Mouse (Mus musculus) left cerebral cortex, postnatal 4 days (tissue): Measurements from ENCODE around the gene Bglap3. TPM values are rescaled to one million over a fixed set of nuclear protein-coding genes. Genes with fewer than 3 reads are reported as not detected.
"Not testable (repeated sequence)": the region's sequence is repeated elsewhere in the genome, so short reads cannot be mapped to it uniquely, and the experiment has no call there.

Experiments
- DNase-seq: peaks from one replicate; pipeline ENCODE4 v3.0.0-alpha.2; 2022
- intact Hi-C: fragments of 180-260 bp; cut with DNase I; formaldehyde crosslinking; loops from one replicate; pipeline ENCODE4 v1.15.1; 2025
- total RNA-seq, 2 experiments: library from RNA; stranded (reverse); gene quantifications; 2 replicates each; pipeline ENCODE4 v1.2.3; 2021

The Bglap3 gene
- total RNA-seq, 2 experiments from 2014 or later = 0.36 TPM; not detected in 1

DNA sequence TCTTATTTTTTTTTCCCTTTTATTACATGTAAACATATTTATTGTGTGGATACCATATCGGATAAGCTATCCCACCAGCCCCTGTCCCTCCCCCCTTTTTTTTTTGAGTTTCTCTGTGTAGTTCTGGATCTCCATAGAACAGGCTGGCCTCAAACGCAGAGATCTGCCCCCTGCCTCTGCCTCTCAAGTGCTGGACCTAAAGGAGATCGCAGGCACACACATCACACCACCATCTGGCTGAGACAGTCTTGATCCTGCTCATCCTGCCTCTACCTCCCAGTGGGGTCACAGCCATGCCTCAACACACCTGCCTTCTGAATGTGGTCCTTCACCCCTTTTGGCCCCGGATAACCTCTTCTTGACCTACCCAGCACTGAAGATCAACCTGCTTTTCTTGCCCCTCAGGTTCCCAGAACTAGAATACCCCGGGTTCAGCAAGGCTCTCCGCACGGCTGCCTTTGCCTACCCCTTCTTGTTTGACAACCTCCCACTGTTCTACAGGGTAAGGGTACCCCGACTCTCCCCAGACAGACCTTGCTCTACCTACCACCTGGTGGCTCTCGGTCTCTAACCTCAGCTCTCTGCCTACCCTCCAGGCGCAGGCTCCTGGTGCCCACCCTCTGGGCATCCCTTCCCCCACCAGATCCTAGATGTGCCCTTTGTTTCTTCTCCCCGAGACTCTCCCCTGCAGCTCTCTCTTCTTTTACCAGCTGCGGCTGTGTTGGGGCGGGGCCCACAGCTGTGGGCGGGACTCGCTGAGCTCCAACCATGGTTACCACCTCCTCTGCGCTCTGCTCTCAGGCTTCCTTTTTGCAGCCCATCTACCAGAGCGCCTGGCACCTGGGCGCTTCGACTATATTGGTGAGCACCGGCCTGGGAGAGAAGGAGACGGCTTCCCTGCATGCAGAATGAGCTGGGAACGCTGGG is 9.1 kb upstream of the Bglap3 start:
- DNase-seq, intact Hi-C loops: not testable (repeated sequence)

DNA sequence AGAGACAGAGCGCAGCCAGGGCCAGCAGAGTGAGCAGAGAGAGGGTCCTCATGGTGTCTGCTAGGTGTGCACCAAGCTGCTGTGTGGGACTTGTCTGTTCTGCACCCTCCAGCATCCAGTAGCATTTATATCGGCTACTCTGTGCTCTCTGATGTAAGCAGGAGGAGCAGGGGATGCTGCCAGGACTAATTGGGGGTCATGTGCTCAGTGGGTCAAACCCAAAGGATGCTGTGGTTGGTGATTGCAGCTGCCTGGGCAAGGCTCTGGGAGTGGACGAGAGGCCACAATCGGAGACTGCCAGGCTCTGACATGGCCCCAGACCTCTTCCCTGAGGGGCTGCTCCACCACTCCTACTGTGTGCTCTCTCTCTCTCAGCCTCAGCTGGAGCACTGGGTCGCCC is 6.1 kb upstream of the Bglap3 start, which contains the start of gene Bglap2:
Gene Bglap2, minus strand, starts transcription at position 101 of the 400 bp plus-strand sequence.
- DNase-seq, intact Hi-C loops: not testable (repeated sequence)

DNA sequence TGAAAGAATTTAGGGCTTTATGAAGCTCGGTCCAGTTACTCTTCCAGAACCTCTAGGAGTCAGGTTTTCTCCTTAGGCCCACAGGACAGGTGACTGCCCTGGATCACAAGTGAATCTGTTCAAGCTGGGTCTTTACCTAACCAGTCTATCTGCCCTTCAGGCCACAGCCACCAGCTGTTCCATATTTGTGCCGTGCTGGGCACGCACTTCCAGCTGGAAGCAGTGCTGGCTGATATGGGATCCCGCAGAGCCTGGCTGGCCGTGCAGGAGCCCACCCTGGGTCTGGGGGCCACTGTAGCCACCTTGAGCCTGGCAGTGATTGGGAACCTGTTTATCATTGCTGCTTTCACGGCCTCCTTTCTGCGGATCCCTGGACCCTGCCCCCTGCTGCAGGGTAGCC is 4.1 kb upstream of the Bglap3 start:
- DNase-seq, intact Hi-C loops: not testable (repeated sequence)

DNA sequence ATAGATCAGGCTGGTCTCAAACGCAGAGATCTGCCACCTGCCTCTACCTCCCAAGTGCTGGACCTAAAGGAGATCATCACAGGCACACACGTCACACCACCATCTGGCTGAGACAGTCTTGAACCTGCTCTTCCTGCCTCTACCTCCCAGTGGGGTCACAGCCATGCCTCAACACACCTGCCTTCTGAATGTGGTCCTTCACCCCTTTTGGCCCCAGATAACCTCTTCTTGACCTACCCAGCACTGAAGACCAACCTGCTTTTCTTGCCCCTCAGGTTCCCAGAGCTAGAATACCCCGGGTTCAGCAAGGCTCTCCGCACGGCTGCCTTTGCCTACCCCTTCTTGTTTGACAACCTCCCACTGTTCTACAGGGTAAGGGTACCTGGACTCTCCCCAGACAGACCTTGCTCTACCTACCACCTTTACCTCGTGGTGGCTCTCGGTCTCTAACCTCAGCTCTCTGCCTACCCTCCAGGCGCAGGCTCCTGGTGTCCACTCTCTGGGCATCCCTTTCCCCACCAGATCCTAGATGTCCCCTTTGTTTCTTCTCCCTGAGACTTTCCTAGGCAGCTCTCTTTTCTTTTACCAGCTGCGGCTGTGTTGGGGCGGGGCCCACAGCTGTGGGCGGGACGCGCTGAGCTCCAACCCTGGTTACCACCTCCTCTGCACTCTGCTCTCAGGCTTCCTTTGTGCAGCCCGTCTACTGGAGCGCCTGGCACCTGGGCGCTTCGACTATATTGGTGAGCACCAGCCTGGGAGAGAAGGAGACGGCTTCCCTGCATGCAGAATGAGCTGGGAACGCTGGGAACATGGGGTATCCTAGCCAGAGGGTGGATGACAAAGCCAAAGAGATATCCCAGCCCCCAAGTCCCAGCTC is 3.4 kb upstream of the Bglap3 start:
- intact Hi-C loops, DNase-seq: not testable (repeated sequence)

DNA sequence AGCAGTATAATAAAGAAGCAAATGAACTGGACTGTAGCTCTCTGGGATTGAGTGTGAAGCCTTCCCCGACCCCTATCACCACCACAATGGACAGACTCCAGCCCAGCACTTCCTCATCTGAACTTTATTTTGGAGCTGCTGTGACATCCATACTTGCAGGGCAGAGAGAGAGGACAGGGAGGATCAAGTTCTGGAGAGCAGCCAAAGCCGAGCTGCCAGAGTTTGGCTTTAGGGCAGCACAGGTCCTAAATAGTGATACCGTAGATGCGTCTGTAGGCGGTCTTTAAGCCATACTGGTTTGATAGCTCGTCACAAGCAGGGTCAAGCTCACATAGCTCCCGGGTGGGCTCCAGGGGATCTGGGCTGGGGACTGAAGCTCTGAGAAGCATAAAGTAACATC is 4.0 kb downstream of the Bglap3 start:
- intact Hi-C loops, DNase-seq: not testable (repeated sequence)

DNA sequence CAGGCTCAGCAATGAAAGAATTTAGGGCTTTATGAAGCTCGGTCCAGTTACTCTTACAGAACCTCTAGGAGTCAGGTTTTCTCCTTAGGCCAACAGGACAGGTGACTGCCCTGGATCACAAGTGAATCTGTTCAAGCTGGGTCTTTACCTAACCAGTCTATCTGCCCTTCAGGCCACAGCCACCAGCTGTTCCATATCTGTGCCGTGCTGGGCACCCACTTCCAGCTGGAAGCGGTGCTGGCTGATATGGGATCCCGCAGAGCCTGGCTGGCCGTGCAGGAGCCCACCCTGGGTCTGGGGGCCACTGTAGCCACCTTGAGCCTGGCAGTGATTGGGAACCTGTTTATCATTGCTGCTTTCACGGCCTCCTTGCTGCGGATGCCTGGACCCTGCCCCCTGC is 5.0 kb downstream of the Bglap3 start:
- DNase-seq, intact Hi-C loops: not testable (repeated sequence)

DNA sequence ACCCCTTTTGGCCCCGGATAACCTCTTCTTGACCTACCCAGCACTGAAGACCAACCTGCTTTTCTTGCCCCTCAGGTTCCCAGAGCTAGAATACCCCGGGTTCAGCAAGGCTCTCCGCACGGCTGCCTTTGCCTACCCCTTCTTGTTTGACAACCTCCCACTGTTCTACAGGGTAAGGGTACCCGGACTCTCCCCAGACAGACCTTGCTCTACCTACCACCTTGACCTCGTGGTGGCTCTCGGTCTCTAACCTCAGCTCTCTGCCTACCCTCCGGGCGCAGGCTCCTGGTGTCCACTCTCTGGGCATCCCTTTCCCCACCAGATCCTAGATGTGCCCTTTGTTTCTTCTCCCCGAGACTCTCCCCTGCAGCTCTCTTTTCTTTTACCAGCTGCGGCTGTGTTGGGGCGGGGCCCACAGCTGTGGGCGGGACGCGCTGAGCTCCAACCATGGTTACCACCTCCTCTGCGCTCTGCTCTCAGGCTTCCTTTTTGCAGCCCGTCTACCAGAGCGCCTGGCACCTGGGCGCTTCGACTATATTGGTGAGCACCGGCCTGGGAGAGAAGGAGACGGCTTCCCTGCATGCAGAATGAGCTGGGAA is 5.6 kb downstream of the Bglap3 start:
- DNase-seq, intact Hi-C loops: not testable (repeated sequence)

DNA sequence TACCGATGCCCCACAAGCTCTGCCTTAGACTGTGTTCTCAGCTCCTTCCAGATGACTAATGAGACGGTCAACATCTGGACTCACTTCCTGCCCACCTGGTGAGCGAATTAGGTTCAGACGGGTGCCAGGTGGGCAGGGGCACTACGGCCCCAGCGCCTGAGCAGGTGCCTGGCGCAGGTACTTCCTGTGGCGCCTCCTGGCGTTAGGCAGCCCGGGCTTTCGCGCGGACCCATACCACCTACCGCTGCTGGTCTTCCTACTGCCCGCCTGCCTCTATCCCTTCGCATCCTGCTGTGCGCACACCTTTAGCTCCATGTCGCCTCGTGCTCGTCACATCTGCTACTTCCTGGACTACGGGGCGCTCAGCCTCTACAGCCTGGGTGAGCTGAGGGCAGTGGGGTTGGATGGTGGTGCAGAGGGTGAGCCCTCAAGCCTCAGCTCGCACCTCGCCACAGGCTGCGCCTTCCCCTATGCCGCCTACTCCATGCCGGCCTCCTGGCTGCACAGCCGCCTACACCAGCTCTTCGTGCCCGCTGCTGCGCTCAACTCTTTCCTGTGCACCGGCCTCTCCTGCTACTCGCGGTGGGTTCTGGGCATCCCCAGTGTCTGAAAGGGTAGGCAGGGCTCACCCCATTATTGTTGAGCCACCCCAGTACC is 6.7 kb downstream of the Bglap3 start:
- intact Hi-C loops = no loop called here
- DNase-seq = no peak

DNA sequence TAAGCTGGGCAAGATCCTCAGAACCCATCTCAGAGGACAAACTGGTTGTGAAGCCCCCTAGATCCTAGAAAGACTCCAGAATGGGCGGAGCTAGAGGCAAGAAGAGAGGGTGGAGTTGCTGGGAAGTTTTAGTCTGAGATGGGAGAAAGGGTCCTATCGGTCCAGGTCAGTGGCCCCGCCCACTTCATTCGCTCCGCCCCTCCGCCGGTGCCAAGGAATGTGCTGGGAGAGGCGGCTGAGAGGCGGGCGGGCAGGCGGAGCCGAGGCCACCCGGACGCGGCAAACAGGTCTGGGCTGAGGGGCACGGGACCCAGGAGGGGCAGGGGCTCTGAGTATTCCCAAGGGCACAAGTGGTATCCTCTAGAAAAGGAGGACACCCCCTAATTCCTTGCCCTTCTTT is 8.2 kb downstream of the Bglap3 start, which contains the start of gene Paqr6:
Gene Paqr6, plus strand, starts transcription at position 248 of the 400 bp plus-strand sequence.
- intact Hi-C loops = no loop called here

DNA sequence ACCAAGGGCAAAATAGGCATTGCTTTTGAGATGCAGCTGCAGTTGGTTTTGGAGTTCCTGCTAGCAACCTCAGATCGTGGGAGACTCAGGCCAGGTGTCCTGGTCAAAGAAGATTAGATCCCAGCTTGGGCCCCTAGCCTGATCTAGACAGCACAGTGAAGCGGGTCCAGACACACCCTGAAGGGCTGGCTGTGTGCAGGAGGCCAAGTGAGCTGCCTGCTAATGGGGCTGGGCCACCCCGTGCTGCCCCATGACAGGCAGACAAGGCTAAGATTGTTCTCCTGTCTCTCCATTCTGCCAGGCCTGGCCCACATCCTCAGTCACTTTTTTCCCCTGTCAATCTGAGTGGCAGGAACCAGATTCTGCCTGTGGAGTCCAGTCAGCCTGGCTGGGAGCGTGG is 8.8 kb downstream of the Bglap3 start:
- intact Hi-C loops = no loop called here
- peak; percentile 39 for DNase-seq

More for the DNA sequence above, 8.2 kb downstream of the Bglap3 start, which contains the start of gene Paqr6:
- DNase-seq = peak; percentile 68

DNA sequence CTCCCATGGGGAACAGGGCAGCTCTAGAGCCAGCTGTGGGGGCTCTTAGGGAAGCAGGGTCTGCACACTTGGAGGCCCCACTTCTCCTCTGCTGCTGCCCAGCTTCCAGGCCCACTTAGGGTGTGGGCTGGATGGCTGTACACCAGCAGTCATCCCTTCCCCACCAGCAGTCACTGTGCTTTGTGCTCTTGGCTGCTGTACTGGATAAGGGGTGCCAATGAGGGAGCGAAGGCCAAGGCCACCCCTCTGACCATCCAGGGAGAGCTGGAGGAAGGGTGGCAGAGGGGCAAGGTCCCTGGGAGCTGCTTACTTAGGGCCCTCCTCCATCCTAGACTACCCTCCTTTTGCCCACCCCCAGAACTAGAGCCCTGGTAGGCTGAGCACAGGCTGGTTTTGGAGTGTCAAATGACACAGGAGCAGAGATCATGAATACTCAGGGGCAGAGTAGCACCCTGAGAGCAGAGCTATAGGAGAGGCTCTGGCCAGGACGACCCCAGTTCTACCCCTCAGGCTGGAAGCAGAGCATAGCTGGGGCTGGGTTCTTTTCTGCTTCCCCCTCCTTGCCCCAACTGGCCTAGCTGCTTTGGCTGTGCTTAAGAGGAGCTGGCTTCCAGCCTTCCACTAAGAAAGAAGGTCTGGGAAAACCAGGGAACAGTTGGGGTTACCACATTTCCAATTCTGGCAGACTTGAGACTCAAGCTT is 10.8 kb downstream of the Bglap3 start:
- intact Hi-C loops = no loop called here
- DNase-seq = no peak

DNA sequence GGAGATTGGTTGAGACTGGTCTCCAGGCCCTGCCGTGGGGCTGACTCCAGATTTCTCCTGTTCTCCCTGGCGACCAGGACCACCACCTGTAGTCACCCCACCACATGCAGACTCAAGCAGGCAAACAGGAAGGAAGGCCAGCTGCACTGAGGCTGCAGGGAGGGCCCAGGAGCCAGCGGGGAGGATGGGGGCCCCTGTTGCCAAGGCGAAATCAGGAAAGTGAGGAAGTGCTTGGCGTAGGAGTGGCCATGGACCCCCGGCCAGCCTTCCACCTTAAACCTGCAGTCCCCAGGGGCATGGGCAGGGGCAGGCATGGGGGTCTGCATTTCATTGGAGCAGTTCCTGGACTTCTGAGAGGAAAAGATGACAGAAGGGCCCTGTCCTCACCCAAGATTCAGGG is 11.4 kb downstream of the Bglap3 start:
- DNase-seq = no peak
- intact Hi-C loops = no loop called here

DNA sequence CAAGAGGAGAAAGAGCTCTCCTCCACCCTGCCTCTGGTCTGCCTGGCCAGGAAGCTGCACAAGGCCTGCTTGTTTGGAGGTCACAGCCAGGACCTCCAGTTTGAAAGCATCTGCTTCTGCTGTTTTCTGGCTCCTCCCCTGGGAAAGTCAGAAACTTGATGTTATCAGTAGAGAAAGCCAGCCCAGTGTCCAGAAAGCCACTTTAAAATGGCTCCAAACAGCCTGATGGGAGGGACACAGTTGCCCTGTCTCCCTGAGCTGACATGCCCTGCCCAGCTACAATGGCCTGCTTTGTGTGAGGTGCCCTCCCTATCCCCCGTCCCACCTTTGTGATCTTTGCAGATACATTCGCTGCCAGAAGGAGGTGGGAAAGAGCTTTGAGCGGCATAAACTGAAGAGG is 12.6 kb downstream of the Bglap3 start:
- DNase-seq = no peak
- intact Hi-C loops = no loop called here

DNA sequence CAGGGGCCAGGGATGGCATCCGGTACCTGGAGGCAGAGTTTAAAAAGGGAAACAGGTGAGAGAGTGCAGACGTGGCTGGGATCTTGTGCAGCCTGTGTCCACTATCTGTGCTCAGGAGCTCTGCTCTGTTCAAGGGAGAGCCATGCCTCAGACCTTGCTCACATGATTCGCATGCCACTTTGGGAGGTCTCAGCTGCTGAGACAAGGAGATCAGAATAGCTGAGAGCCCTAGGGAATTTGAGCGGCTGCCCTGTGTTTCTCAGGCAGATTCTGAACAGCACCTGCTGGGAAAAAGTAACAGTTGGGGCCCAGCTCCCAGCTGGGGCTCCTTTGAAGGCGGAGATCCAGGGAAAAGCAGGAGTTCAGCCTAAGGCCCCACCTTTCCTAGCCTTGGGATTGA is 13.0 kb downstream of the Bglap3 start:
- intact Hi-C loops = no loop called here
- DNase-seq = no peak

DNA sequence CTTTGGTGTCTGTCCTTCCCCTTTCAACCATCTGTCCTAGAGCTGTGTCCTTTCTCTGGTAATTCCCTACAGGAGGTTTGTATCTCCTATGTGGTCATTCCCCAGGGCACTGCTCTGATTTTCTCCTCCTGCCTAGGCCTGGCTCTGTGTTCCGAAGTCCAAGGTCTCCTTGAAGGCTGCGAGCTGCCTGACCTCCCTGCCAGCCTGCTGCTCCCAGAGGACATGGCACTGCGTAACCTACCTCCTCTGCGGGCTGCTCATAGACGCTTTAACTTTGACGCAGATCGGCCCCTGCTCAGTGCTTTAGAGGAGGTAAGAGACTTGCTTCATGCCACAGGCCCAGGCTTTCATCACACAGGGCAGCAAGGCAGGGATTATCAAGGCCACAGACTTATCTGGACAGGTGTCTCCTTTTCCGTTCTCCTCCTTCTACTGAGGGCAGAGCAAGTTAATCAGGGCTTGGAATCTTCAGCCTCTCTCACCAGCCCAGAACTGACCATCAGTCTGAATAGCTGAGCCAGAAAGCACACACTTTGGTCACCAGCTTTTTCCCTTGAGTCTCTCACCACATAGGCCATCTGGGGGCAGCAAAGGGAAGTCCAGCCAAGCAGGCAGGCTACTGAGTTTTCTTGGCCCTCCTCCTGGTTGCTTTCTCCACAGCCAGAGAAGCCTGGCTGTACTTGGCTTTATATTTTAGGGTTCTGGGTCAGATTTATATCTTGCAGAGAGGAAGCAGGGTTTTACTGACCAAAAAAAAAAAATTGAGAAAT is 18.0 kb downstream of the Bglap3 start:
- intact Hi-C loops = loop anchor here (5.0 kb wide), 1 partner anchor 37 kb away; no protein-coding TSS in a partner anchor
- DNase-seq = no peak

DNA sequence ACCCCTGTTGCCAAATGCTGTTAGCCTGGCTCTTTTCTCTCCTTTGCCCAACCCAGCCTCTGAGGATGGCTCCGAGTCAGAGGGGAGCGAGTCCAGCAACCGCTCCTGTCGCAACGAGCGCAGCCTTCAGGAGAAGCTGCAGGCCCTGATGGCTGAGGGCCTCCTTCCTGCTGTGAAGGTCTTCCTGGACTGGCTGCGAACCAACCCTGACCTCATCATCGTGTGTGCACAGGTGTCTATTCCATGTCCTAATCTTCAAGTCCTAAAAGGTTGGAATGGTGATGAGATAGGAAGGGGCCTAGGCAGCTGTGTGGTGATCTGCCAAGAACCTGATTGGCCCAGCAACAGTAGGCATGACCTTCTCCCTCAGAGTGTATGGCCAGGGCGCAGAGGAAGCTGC is 19.6 kb downstream of the Bglap3 start:
- no peak for DNase-seq
- intact Hi-C loops = loop anchor here (5.0 kb wide), 1 partner anchor 36 kb away; no protein-coding TSS in a partner anchor

DNA sequence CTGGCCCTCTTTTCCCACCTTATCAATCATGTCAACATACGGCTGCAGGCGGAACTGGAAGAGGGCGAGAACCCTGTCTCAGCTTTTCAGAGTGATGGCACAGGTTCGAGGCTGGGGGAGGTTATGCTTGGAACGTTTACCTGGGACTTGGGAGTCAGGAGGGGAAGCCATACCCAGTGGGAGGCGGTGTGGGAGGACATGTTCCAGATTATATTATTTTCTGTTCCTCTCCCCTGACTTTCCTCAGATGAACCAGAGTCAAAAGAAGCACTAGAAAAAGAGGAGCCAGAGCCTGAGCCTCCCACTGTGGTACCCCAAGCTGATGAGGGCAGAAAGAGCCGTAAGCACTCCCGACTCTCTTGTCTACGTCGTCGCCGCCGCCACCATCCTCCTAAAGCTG is 21.8 kb downstream of the Bglap3 start:
- intact Hi-C loops = loop anchor here (5.0 kb wide), 1 partner anchor 33 kb away; no protein-coding TSS in a partner anchor
- DNase-seq = no peak

DNA sequence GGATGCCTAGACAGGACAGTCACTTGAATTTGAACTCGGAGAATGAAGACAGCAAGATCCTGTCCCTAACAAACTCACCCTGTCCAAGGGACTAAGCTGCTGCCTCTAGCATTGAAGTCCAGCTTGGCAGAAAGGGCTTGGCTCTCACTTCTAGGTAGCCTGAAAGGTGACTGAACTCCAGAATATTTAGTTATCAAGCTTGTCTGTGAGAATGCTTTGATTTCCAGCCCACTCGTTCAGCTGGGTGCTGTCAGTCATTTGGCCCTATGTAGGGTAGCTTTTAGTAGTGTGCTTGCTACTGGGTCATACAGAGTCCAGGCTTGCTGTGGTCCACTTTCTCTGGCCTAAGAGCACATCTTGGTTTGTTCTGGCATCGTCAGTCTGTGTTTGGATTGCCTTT is 33.5 kb downstream of the Bglap3 start:
- no peak for DNase-seq
- intact Hi-C loops = no loop called here

DNA sequence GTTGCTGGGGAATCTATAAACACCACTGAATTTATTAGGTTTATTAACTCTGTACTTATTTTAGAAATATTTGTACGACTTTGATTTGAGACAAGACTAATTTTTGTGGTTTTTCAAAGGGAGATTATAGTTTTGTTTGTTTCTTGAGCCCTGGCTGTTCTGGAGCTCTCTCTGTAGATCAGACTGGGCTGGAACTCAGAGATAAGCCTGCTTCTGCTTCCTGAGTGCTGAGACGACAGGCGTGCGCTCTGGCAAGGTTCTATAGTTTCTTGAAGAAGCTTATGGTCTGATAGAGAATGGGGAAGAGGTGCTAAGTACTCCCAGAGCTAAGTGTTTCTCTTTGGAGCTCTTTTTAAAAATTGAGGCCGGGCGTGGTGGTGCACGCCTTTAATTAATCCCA is 34.2 kb downstream of the Bglap3 start:
- intact Hi-C loops = no loop called here
- no peak for DNase-seq
